ENCODE assay signal across 8 mouse cellular contexts in genomic region chr11:78261380-78262352, GRCm38 (mm10). TPM values are rescaled to one million over a fixed set of nuclear protein-coding genes. Genes with fewer than 3 reads are reported as not detected.
A peak's percentile ranks its signal among the peaks of the same experiment; 100 is the strongest.
DNase-seq lines count a peak whose midpoint lies in the region; ATAC-seq lines count a peak whose summit lies in the region.

TSS of gene 2610507B11Rik (plus strand) at chr11:78261752.

- intact Hi-C loops in gastrocnemius, postnatal 14 days (cut with DNase I; ENCODE audit: low total_unique reads) = no loop called here
- intact Hi-C loops in left cerebral cortex, postnatal 10 days (cut with DNase I) = no loop called here

- DNase-seq in adipocyte (ENCODE audit: low spot score) = peak; percentile 92
- peak; percentile 92 for DNase-seq in embryo, embryonic 10 days (ENCODE audit: low spot score)
- peak; percentile 96 for DNase-seq in gastrocnemius, postnatal 14 days
- peak; percentile 80 to 97 for DNase-seq in left cerebral cortex, postnatal 10 days (ENCODE audit: extremely low spot score in 1 of 2, low spot score in 2 of 2)
- DNase-seq in right cerebral cortex, postnatal 25 days = peak; percentile 92
- peak; percentile 91 to 92 for DNase-seq in urinary bladder, postnatal 4 days (ENCODE audit: low spot score in 2 of 2)

- peak; percentile 91 for ATAC-seq in inflammation-experienced regulatory T-cells, adult 6 months
- ATAC-seq in megakaryocyte-erythroid progenitor cell, adult 5-6 weeks (replicated peaks; ENCODE audit: low FRiP score, low TSS enrichment, poor library complexity, severe bottlenecking) = peak; percentile 80

RNA-seq across cellular contexts. Expression of gene 2610507B11Rik, which starts in this region (rescaled TPM):
- total RNA-seq in gastrocnemius, postnatal 14 days (2021) = 100 to 1,000 TPM; 157 to 161 TPM
- 10 to 100 TPM; 26.4 to 41.9 (median 27.3) TPM for polyA plus RNA-seq in inflammation-experienced regulatory T-cells, adult 6 months (2017; shearing (Covaris generic))
- 100 to 1,000 TPM; 161 to 169 TPM for total RNA-seq in left cerebral cortex, postnatal 10 days (2021)
- total RNA-seq in megakaryocyte-erythroid progenitor cell, adult 5-6 weeks (2014; fragmentation: Nextera tagmentation) = 91.6 and 110 TPM in 2 replicates
- 55.5 and 72.4 TPM in 2 replicates for total RNA-seq in megakaryocyte-erythroid progenitor cell, adult 5-6 weeks (2017)

Comparison
In these comparisons a context has a peak if more than half of its experiments do, and no peak if none do; other contexts are left out.
1. Peak in every context shown above with its lines: DNase-seq and ATAC-seq.